Mouse (Mus musculus) thymus, postnatal 4 days (tissue): ENCODE measurements around the gene Ctsa.
"Not testable (repeated sequence)": the region's sequence is repeated elsewhere in the genome, so short reads cannot be mapped to it uniquely, and the experiment has no call there.

Experiments used
- DNase-seq: peaks from one replicate; pipeline ENCODE4 v3.0.0; 2021

Ctsa gene

GRCm38 (mm10) chr2:164832748-164833301 lies at the start of gene Ctsa:
Ctsa (plus strand) TSS chr2:164832873.
- peak; percentile 86 for DNase-seq

- no peak for DNase-seq
These were observed 48.6 kb upstream of the Ctsa start for GRCm38 (mm10) chr2:164783926-164784581.

GRCm38 (mm10) chr2:164784869-164785420 lies 47.7 kb upstream of the Ctsa start:
- no peak for DNase-seq

- peak; percentile 78 for DNase-seq
These were observed 46.9 kb upstream of the Ctsa start, which contains the start of gene Snx21 for GRCm38 (mm10) chr2:164785481-164786387. Snx21 (plus strand) TSS chr2:164785823.

- DNase-seq: no peak
These were observed 46.2 kb upstream of the Ctsa start for GRCm38 (mm10) chr2:164786388-164786885.

- DNase-seq: no peak
These were observed 45.6 kb upstream of the Ctsa start for GRCm38 (mm10) chr2:164787032-164787431.

GRCm38 (mm10) chr2:164787779-164788178 lies 44.9 kb upstream of the Ctsa start:
- DNase-seq: no peak

GRCm38 (mm10) chr2:164788411-164788810 lies 44.3 kb upstream of the Ctsa start:
- DNase-seq: no peak

- DNase-seq: no peak
These were observed 42.2 kb upstream of the Ctsa start for GRCm38 (mm10) chr2:164790451-164790850.

GRCm38 (mm10) chr2:164791841-164792261 lies 40.8 kb upstream of the Ctsa start:
- DNase-seq: no peak

- DNase-seq: no peak
These were observed 40.1 kb upstream of the Ctsa start for GRCm38 (mm10) chr2:164792400-164793190.

- DNase-seq: peak; percentile 81
These were observed 39.4 kb upstream of the Ctsa start for GRCm38 (mm10) chr2:164793236-164793635.

- no peak for DNase-seq
These were observed 38.9 kb upstream of the Ctsa start for GRCm38 (mm10) chr2:164793772-164794171.

GRCm38 (mm10) chr2:164794293-164794692 lies 38.4 kb upstream of the Ctsa start:
- DNase-seq: peak; percentile 80

GRCm38 (mm10) chr2:164795868-164796267 lies 36.8 kb upstream of the Ctsa start:
- DNase-seq: no peak

- not testable (repeated sequence) for DNase-seq
These were observed 34.1 kb upstream of the Ctsa start for GRCm38 (mm10) chr2:164798554-164798953.

- DNase-seq: no peak
These were observed 32.2 kb upstream of the Ctsa start for GRCm38 (mm10) chr2:164800252-164801004.

- DNase-seq: no peak
These were observed 29.3 kb upstream of the Ctsa start for GRCm38 (mm10) chr2:164803201-164803920.

GRCm38 (mm10) chr2:164803921-164804313 lies 28.8 kb upstream of the Ctsa start:
- no peak for DNase-seq

GRCm38 (mm10) chr2:164804533-164805331 lies 27.9 kb upstream of the Ctsa start, which contains the start of the genes Acot8 and Zswim3:
Acot8 (minus strand) TSS chr2:164804882.
Zswim3 (plus strand) TSS chr2:164805098.
- DNase-seq: peak; percentile 98
